Mouse (Mus musculus) liver, adult 2 months (tissue): Measurements from ENCODE around the gene Kif6.

ENCODE experiments used
- CTCF ChIP-seq: fragments of 200-500 bp; IDR thresholded peaks from 2 replicates; pipeline ENCODE4 v1.5.1; 2011; ENCODE audit warnings: low read depth, low read length, control low read depth
- POLR2A ChIP-seq: fragments of 200-500 bp; IDR thresholded peaks from 2 replicates; pipeline ENCODE4 v1.6.1; 2011; ENCODE audit warnings: low read length, control low read depth; ENCODE audit not compliant: insufficient read depth; ENCODE audit errors: extremely low read depth

- TF ChIP-seq CTCF = no peak
- TF ChIP-seq POLR2A = no peak
Observed at GRCm38 (mm10) chr17:49672421-49672820, 57.5 kb downstream of the Kif6 start.
